Mouse (Mus musculus): ENCODE results near the gene Mapk6.

DNA sequence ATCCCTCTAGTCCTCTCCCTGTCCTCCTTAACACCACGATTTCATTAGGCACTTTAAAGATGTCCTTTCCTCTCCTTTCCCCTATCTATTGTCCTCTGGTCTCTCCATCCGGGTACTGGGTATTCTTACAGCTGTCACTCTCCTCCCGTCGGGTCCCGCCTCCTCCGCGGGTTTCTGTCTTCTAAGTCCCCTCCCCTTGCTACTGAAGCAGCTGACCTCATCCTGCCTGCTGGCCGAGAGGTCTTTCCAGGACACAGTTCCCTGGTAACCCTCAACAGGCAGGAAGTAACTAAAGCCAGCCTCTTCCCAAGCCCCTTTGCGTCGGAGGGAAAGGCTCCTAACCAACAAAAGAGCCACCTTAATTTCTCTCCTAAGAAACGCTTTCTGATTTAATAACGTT, 26.1 kb upstream of the Mapk6 start:
- TF ChIP-seq CTCF (IDR thresholded peaks at IDR 0.05; ENCODE audit: low read depth, low read length) (no peak), POLR2A (IDR thresholded peaks at IDR 0.05; ENCODE audit: extremely low read depth, insufficient read depth, low read length) (no peak)

Data from liver, adult 2 months (tissue).